Mouse (Mus musculus): Measurements from ENCODE around the gene Hpd. TPM values are rescaled to one million over a fixed set of nuclear protein-coding genes. Genes with fewer than 3 reads are reported as not detected.

Hpd gene
- total RNA-seq, 2 experiments from 2014 or later: not detected

GRCm38 (mm10) chr5:123190912-123191311, 8.4 kb upstream of the Hpd start:
- intact Hi-C loops (cut with DNase I): no loop called here
- DNase-seq (ENCODE audit: low spot score in 2 of 2): no peak

DNA sequence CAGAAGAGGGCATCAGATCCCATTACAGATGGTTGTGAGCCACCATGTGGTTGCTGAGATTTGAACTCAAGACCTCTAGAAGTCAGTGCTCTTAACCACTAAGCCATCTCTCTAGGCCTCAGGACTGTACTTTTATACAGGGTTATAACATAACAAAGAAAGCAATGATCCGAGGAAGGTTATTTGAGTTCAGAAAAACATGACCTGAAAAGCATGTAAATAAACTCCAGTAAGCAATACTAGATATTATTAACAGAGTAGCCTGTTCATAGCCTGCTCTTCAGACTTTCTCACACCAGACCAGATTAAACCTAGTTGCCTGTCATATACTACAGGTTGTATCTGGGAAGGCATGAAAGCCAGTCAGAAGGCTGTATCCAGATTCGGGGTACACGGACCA, 4.8 kb upstream of the Hpd start:
- intact Hi-C loops (cut with DNase I): no loop called here
- DNase-seq (ENCODE audit: low spot score in 2 of 2): no peak

GRCm38 (mm10) chr5:123185966-123186365, 3.4 kb upstream of the Hpd start:
- intact Hi-C loops (cut with DNase I): no loop called here
- no peak for DNase-seq (ENCODE audit: low spot score in 2 of 2)

GRCm38 (mm10) chr5:123181536-123181935, 991 bp downstream of the Hpd start:
- DNase-seq (ENCODE audit: low spot score in 2 of 2): no peak
- intact Hi-C loops (cut with DNase I): no loop called here

- DNase-seq (ENCODE audit: low spot score in 2 of 2): no peak
- intact Hi-C loops (cut with DNase I): no loop called here
Measured at GRCm38 (mm10) chr5:123180390-123180789, 2.1 kb downstream of the Hpd start.

DNA sequence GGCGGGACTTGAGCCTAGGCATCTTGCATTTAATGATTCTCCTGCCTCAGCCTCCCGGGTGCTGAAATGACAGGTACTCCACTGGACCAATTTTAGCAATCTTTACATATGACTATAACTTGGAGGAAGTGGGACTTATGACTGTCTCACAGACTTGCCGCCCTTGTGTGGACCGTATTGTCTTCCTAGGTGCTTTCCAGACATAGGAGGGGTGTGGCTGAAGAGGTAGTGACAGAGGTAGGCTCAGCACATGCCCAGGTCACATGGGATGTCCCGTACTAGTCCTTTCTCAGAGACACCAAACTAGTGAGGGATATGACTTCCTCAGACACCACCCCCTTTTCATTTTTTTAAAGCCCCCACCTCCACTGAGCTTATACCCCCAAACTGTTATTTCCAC, 3.7 kb downstream of the Hpd start:
- DNase-seq (ENCODE audit: low spot score in 2 of 2): no peak
- intact Hi-C loops (cut with DNase I): no loop called here

- intact Hi-C loops (cut with DNase I): loop anchor here (2.0 to 5.0 kb wide), 2 partner anchors 54 to 107 kb away; no protein-coding TSS in a partner anchor
- DNase-seq (ENCODE audit: low spot score in 2 of 2): peak; percentile 80 to 83
Measured at GRCm38 (mm10) chr5:123171646-123172350, 10.7 kb downstream of the Hpd start.

DNA sequence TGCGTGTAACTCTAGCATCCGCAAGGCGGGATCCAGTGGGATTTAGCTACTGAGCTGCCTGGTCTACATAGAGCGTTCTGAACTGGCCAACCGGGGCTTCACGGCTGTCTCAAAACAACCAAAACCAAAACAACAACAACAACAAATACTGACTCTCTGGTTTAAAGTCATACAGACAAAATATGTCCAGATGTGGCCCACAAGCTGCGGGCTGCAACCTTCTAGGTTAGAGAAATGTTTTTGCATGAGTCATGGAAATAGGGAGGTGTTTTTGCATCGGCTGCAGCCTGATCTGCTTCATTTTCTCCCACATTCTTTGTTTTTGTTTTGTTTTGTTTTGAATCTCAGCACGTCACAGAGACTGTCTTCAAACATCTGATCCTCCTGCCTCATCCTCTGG, 12.2 kb downstream of the Hpd start:
- no peak for DNase-seq (ENCODE audit: low spot score in 2 of 2)
- intact Hi-C loops (cut with DNase I): loop anchor here (2.0 to 5.0 kb wide), 2 partner anchors 53 to 106 kb away; no protein-coding TSS in a partner anchor

GRCm38 (mm10) chr5:123169284-123169683, 13.2 kb downstream of the Hpd start, which contains the start of gene Psmd9:
Gene Psmd9, plus strand, starts transcription at chr5:123169413.
- DNase-seq (ENCODE audit: low spot score in 2 of 2): no peak
- intact Hi-C loops (cut with DNase I): no loop called here

DNA sequence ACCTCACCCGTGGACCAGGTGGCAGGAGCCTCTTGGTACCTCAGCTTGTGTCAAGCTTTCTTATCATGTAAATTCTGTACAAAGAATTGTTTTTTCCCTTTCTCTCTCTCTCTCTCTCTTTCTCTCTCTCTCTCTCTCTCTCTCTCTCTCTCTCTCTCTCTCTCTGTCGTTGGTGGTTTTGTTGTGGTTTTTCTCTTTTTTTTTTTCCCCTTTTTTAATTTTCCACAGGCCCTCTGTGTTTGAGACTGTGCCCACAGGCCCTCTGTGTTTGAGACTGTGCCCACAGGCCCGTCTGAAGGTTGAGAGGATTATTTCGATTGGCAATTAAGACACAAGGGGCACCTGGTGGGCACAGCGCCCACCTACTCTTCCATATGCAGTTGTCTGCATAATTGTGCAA, 14.9 kb downstream of the Hpd start:
- intact Hi-C loops (cut with DNase I): no loop called here
- DNase-seq (ENCODE audit: low spot score in 2 of 2): no peak

GRCm38 (mm10) chr5:123166437-123166836, 16.1 kb downstream of the Hpd start:
- intact Hi-C loops (cut with DNase I): no loop called here
- DNase-seq (ENCODE audit: low spot score in 2 of 2): no peak

GRCm38 (mm10) chr5:123162942-123163341, 19.6 kb downstream of the Hpd start:
- intact Hi-C loops (cut with DNase I): no loop called here
- DNase-seq (ENCODE audit: low spot score in 2 of 2): no peak

GRCm38 (mm10) chr5:123160341-123160740, 22.2 kb downstream of the Hpd start:
- intact Hi-C loops (cut with DNase I): no loop called here
- no peak for DNase-seq (ENCODE audit: low spot score in 2 of 2)

DNA sequence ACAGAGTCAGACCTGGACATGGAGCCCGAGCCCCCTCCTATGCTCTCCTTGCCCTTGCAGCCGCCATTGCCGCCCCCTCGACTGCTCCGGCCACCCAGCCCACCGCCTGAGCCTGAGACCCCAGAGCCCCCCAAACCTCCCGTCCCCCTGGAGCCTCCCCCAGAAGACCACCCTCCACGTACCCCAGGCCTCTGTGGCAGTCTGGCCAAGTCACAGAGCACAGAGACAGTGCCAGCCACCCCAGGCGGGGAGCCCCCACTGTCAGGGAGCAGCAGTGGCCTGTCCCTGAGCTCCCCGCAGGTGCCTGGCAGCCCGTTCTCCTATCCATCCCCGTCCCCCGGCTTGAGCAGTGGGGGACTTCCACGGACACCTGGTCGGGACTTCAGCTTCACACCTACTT, 22.7 kb downstream of the Hpd start:
- intact Hi-C loops (cut with DNase I): no loop called here
- no peak for DNase-seq (ENCODE audit: low spot score in 2 of 2)

- intact Hi-C loops (cut with DNase I): no loop called here
- DNase-seq (ENCODE audit: low spot score in 2 of 2): no peak
Measured at GRCm38 (mm10) chr5:123159446-123159845, 23.1 kb downstream of the Hpd start.

- intact Hi-C loops (cut with DNase I): no loop called here
- no peak for DNase-seq (ENCODE audit: low spot score in 2 of 2)
Measured at GRCm38 (mm10) chr5:123157972-123158371, 24.6 kb downstream of the Hpd start.

DNA sequence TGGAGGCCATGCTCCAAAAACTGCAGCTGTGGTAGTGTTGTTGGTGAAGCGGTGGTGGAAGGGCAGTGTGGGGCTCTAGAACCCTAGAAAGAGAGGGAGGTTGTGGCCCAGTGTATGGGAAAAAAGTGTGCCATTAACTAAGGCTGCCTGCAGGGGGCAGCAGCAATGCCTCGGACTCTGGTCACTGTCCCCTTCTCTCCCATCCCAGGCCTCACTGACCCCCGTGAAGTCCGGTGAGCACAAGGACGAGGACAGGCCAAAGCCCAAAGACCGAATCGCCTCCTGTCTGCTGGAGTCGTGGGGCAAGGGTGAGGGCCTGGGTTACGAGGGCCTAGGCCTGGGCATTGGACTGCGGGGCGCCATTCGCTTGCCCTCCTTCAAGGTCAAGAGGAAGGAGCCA, 25.8 kb downstream of the Hpd start:
- no peak for DNase-seq (ENCODE audit: low spot score in 2 of 2)
- intact Hi-C loops (cut with DNase I): no loop called here

DNA sequence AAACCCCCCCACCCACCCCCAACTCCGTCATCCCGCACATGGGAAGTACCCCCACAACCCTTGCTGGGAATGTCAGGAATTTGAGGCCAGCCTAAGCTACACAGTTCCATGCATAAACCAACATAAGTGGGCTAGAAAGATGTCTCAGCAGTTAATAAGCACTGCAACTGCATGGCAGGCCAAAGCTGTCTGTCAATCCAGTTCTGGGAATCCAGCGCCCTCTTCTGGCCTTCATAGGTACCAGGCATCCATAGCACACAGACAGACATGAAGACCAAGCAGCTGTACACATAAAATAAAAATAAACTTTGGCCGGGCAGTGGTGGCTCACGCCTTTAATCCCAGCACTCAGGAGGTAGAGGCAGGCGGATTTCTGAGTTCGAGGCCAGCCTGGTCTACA, 27.1 kb downstream of the Hpd start:
- intact Hi-C loops (cut with DNase I): no loop called here
- peak in 1 of 2 experiments; percentile 52 for DNase-seq (ENCODE audit: low spot score in 2 of 2)

DNA sequence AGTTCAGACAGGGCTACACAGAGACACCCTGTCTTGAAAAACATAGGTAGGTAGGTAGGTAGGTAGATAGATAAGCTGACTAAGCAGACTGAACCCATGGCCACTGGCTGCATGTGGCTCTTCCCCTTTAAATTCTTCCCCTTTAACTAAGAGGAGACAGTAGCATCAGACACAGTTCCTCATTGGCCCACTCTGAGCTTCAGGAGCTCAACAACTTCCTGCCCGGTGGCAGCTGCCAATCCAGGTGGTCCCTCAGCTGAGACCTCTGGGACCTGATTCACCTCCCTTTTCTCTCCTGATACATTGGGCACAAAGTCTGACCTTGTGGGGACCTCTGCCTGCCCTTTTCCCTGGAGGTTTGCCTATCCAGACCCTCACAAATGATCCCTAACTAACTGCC, 29.6 kb downstream of the Hpd start:
- intact Hi-C loops (cut with DNase I): loop anchor here (5.0 kb wide), 1 partner anchor 36 kb away; no protein-coding TSS in a partner anchor
- DNase-seq (ENCODE audit: low spot score in 2 of 2): no peak

DNA sequence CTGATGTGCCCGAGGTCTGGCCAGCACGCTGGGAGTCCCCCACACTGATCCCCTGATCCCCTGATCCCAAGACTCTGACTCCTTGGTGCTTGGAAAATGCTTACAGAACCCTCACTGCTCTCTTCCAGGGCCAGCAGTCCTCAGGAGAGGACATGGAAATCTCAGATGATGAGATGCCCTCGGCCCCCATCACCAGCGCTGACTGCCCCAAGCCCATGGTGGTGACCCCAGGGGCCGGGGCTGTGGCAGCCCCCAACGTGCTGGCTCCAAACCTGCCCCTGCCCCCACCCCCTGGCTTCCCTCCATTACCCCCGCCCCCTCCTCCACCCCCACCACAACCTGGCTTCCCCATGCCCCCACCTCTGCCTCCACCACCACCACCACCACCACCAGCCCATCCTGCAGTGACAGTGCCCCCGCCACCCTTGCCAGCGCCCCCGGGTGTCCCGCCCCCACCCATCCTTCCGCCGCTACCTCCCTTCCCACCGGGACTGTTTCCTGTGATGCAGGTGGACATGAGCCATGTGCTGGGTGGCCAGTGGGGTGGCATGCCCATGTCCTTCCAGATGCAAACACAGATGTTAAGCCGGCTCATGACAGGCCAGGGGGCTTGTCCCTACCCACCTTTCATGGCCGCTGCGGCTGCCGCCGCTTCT, 30.7 kb downstream of the Hpd start:
- intact Hi-C loops (cut with DNase I): loop anchor here (5.0 kb wide), 1 partner anchor 35 kb away; no protein-coding TSS in a partner anchor
- no peak for DNase-seq (ENCODE audit: low spot score in 2 of 2)

- no peak for DNase-seq (ENCODE audit: low spot score in 2 of 2)
- intact Hi-C loops (cut with DNase I): loop anchor here (5.0 kb wide), 1 partner anchor 34 kb away; no protein-coding TSS in a partner anchor
Measured at GRCm38 (mm10) chr5:123151077-123151476, 31.4 kb downstream of the Hpd start.

All from left cerebral cortex, postnatal 36 days (tissue).